Mouse (Mus musculus) forebrain, postnatal 0 days (tissue): ENCODE measurements at regions not wholly inside any gene's neighbourhood (a gene's known extent, or its start where the extent isn't known, plus 50 kb on each side); places are given as distances from the start of the nearest gene placed in this dataset.

Experiments
- ATAC-seq: fragments of 200-750 bp; cut with Nextera tagmentation; 2 replicates; pipeline ENCODE4 v1.8.0; 2017; ENCODE audit warnings: mild to moderate bottlenecking, moderate library complexity
- DNase-seq: peaks from one replicate; pipeline ENCODE4 v3.0.0-alpha.2; 2015
- H3K27ac ChIP-seq: fragments of 300-500 bp; sonication (generic); 2 replicates; pipeline ENCODE4 v1.5.1; 2014; ENCODE audit warnings: low read depth, mild to moderate bottlenecking, antibody characterized with exemption, low read length, moderate library complexity, mixed read lengths
- H3K27me3 ChIP-seq: fragments of 300-500 bp; sonication (generic); 2 replicates; pipeline ENCODE4 v1.6.1; 2014; ENCODE audit warnings: mild to moderate bottlenecking, low read length, mixed read lengths; ENCODE audit not compliant: insufficient read depth
- H3K36me3 ChIP-seq: fragments of 300-500 bp; sonication (generic); 2 replicates; pipeline ENCODE4 v1.6.1; 2014; ENCODE audit warnings: mild to moderate bottlenecking, moderate library complexity; ENCODE audit not compliant: insufficient read depth
- H3K4me1 ChIP-seq: fragments of 300-500 bp; sonication (generic); 2 replicates; pipeline ENCODE4 v1.6.1; 2014; ENCODE audit warnings: antibody characterized with exemption; ENCODE audit not compliant: insufficient read depth
- H3K4me2 ChIP-seq: fragments of 300-500 bp; sonication (generic); 2 replicates; pipeline ENCODE4 v1.6.1; 2014; ENCODE audit warnings: low read depth, mild to moderate bottlenecking, moderate library complexity
- H3K4me3 ChIP-seq: fragments of 300-500 bp; sonication (generic); 2 replicates; pipeline ENCODE4 v1.5.1; 2014; ENCODE audit warnings: low read depth, low read length, mixed read lengths
- H3K9ac ChIP-seq: fragments of 300-500 bp; sonication (generic); 2 replicates; pipeline ENCODE4 v1.6.1; 2014; ENCODE audit warnings: mild to moderate bottlenecking
- H3K9me3 ChIP-seq: fragments of 300-500 bp; sonication (generic); 2 replicates; pipeline ENCODE4 v1.6.1; 2016; ENCODE audit warnings: low read length
- CTCF ChIP-seq: sonication (generic); IDR thresholded peaks from 2 replicates; pipeline ENCODE4 v1.5.1; 2016; ENCODE audit warnings: antibody characterized with exemption, control low read depth, low read depth
- WGBS: fragments of 180-500 bp; shearing (Covaris S2); extraction: QIAGEN DNeasy Blood & Tissue Kit; methylation state at CpG from one replicate; pipeline ENCODE4 v1.1.7; 2014; 5-methylcytosine and 5-hydroxymethylcytosine counted together

- no peak for TF ChIP-seq CTCF
- H3K27ac ChIP-seq, result no peak overlapping the region
- no peak overlapping the region for H3K4me2 ChIP-seq
- no peak overlapping the region for H3K9ac ChIP-seq
- no peak overlapping the region for H3K4me3 ChIP-seq
- no peaks in the 10 kb centered on the region for H3K36me3 ChIP-seq
- DNase-seq, result no peak
- no peaks in the 10 kb centered on the region for H3K9me3 ChIP-seq
- no peaks in the 10 kb centered on the region for H3K27me3 ChIP-seq
- ATAC-seq, result no peak
- WGBS, result 73% methylated on average over 2 of the region's 2 CpGs
- H3K4me1 ChIP-seq, result no peaks in the 10 kb centered on the region
Observed at GRCm38 (mm10) chr17:72661678-72662077, 57.3 kb upstream of the Alk start.

GRCm38 (mm10) chr17:72658744-72659143, 54.3 kb upstream of the Alk start:
- Histone ChIP-seq H3K27me3 (no peaks in the 10 kb centered on the region), H3K4me2 (no peak overlapping the region), H3K9me3 (no peaks in the 10 kb centered on the region), H3K4me1 (no peaks in the 10 kb centered on the region), H3K36me3 (no peaks in the 10 kb centered on the region), H3K4me3 (no peak overlapping the region), H3K9ac (no peak overlapping the region), H3K27ac (no peak overlapping the region)
- WGBS, result 74% methylated on average over 6 of the region's 6 CpGs
- DNase-seq, result no peak
- no peak for TF ChIP-seq CTCF
- ATAC-seq, result no peak

GRCm38 (mm10) chr17:72657826-72658225, 53.4 kb upstream of the Alk start:
- no peak overlapping the region for H3K27ac ChIP-seq
- no peak overlapping the region for H3K9ac ChIP-seq
- no peaks in the 10 kb centered on the region for H3K27me3 ChIP-seq
- TF ChIP-seq CTCF, result no peak
- no peaks in the 10 kb centered on the region for H3K36me3 ChIP-seq
- H3K4me3 ChIP-seq, result no peak overlapping the region
- no peak for ATAC-seq
- no peak overlapping the region for H3K4me2 ChIP-seq
- no peak for DNase-seq
- 51% methylated on average over 8 of the region's 8 CpGs for WGBS
- no peaks in the 10 kb centered on the region for H3K9me3 ChIP-seq
- H3K4me1 ChIP-seq, result no peaks in the 10 kb centered on the region
